Mouse (Mus musculus) spleen, adult 2 months (tissue): ENCODE measurements around the gene Slc15a1.

Experiments used
- CTCF ChIP-seq: fragments of 200-500 bp; IDR thresholded peaks from 2 replicates; pipeline ENCODE4 v1.5.1; 2011; ENCODE audit warnings: mild to moderate bottlenecking, inconsistent platforms; ENCODE audit not compliant: insufficient read depth, insufficient read length, insufficient replicate concordance; ENCODE audit errors: extremely low read depth
- POLR2A ChIP-seq: fragments of 200-500 bp; IDR thresholded peaks from 2 replicates; pipeline ENCODE4 v1.6.1; 2011; ENCODE audit warnings: low read depth, low read length, inconsistent platforms

- TF ChIP-seq POLR2A, result no peak
- TF ChIP-seq CTCF, result no peak
These were observed 22.8 kb upstream of the Slc15a1 start for GRCm38 (mm10) chr14:121527883-121528282.
